Mouse (Mus musculus) macrophage (primary cell): ENCODE measurements around the gene Olfr1056. TPM values are rescaled to one million over a fixed set of nuclear protein-coding genes. Genes with fewer than 3 reads are reported as not detected.
"Not testable (repeated sequence)": the region's sequence is repeated elsewhere in the genome, so short reads cannot be mapped to it uniquely, and the experiment has no call there.

ENCODE experiments used
- H3K27ac ChIP-seq: fragments of 350-480 bp; formaldehyde crosslinking; 2 replicates; pipeline ENCODE4 v1.9.0; 2021
- H3K36me3 ChIP-seq: fragments of 350-480 bp; formaldehyde crosslinking; 2 replicates; pipeline ENCODE4 v1.9.0; 2021; ENCODE audit errors: inconsistent target
- H3K4me3 ChIP-seq: fragments of 350-480 bp; formaldehyde crosslinking; 2 replicates; pipeline ENCODE4 v1.9.0; 2021; ENCODE audit errors: inconsistent target
- H3K79me2 ChIP-seq: fragments of 350-480 bp; formaldehyde crosslinking; 2 replicates; pipeline ENCODE4 v1.9.0; 2021; ENCODE audit errors: inconsistent target
- WGBS: methylation state at CpG from one replicate; pipeline ENCODE4 v1.1.7; 2026; ENCODE audit warnings: inconsistent platforms; ENCODE audit not compliant: missing documents; 5-methylcytosine and 5-hydroxymethylcytosine counted together
- polyA plus RNA-seq: library from polyadenylated mRNA; stranded (reverse); fragments of 250-400 nt; gene quantifications from 3 replicates; pipeline ENCODE4 v1.2.4, GENCODE M21; 2018; ENCODE audit warnings: inconsistent platforms
- total RNA-seq, 78 experiments: library from RNA; depleted of rRNA; stranded (reverse); fragments of 250-400 nt; gene quantifications; 1 replicate in 9 of 78; 2 replicates in 24 of 78; 3 replicates in 43 of 78; 4 replicates in 2 of 78; pipeline ENCODE4 v1.2.4; 2018; ENCODE audit warnings: inconsistent platforms in 56 of 78

Gene Olfr1056
- total RNA-seq (2018; cell fraction: chromatin; rRNA removed) = not detected
- total RNA-seq (2018; cell fraction: cytosol; rRNA removed) = not detected
- not detected for total RNA-seq (2018; cell fraction: nucleus; rRNA removed)
- polyA plus RNA-seq = not detected in 3 replicates

DNA sequence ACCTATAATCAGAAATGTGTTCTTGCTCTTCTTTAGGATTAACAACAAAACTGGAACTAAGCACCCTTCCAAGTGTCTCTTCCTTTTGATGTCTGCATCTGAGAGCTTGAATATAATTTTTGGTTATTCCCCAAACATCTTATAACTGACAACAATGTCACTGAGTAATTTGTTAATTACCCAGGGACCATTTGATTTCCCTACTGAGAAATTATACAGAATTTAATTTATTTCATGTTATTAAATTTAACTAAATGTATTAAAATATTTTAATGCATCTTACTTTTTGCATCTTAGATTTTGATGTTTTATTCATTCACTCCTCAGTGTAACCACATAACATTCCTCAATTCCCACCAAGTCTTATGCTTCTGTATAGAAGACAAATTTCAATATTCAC lies at the start of gene Olfr1056:
Gene Olfr1056 (minus strand): TSS at position 101 of the 400 bp plus-strand sequence.
- H3K36me3 ChIP-seq = no peaks in the 10 kb centered on the region
- H3K79me2 ChIP-seq = no peaks in the 10 kb centered on the region
- H3K27ac ChIP-seq = no peak within 1 kb of the TSS
- H3K4me3 ChIP-seq = no peak within 1 kb of the TSS

DNA sequence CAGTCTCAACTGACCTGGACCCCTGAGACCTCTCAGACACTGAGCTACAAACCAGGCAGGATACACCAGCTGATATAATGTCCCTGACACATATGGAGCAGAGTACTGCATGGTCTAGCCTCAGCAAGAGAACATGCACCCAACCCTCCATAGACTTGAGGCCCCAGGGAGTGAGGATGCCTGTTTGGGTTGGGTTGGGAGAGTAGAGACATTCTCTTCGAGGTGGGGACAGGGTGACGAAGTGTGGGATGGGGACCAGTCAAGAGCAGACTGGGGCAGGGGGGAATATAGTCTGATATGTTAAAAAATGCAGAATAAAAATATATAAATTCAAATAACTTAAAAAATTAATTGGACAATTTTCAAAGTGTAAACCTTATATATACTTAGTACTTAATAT lies 32.8 kb upstream of the Olfr1056 start:
- Histone ChIP-seq H3K36me3 (no peaks in the 10 kb centered on the region), H3K4me3 (no peak overlapping the region), H3K79me2 (no peaks in the 10 kb centered on the region), H3K27ac (no peak overlapping the region)
- 60% methylated on average over 2 of the region's 2 CpGs for WGBS

DNA sequence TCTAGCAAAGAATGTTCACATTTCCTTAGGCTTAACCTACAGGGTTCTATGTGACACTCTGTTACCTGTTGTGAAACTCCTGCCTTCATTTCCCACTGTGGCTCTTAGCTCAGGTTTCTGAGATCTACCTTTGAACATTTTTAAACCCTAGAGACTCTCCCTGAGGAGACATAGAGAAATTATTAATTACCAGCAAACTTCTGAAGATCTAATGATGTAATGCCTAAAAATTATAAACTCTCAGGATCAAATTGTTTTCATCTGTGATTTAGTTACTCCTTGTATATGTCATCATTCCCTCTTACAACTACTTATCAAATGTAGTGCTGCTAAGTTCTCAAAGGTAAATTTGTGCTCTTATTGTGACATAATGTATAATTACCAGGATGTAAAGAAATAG lies 26.2 kb upstream of the Olfr1056 start, which contains the start of gene Olfr1058:
Gene Olfr1058 (minus strand): TSS at position 101 of the 400 bp plus-strand sequence.
- not testable (repeated sequence) for H3K79me2 ChIP-seq, H3K36me3 ChIP-seq, H3K27ac ChIP-seq, H3K4me3 ChIP-seq

- H3K4me3 ChIP-seq = no peak within 1 kb of the TSS
- H3K79me2 ChIP-seq = no peaks in the 10 kb centered on the region
- no peaks in the 10 kb centered on the region for H3K36me3 ChIP-seq
- no peak within 1 kb of the TSS for H3K27ac ChIP-seq
Observed at GRCm38 (mm10) chr2:86378293-86378692, 16.0 kb upstream of the Olfr1056 start, which contains the start of gene Olfr1057. Gene Olfr1057, minus strand, starts transcription at chr2:86378393.

GRCm38 (mm10) chr2:86366342-86366741 lies 4.1 kb upstream of the Olfr1056 start:
- not testable (repeated sequence) for H3K79me2 ChIP-seq, H3K36me3 ChIP-seq, H3K4me3 ChIP-seq, H3K27ac ChIP-seq
- no CpG with 5 or more reads among the region's 6 CpGs for WGBS

- WGBS = 100% methylated on average over 1 of the region's 1 CpGs
Observed at GRCm38 (mm10) chr2:86351751-86352150, 10.5 kb downstream of the Olfr1056 start.

GRCm38 (mm10) chr2:86350184-86350583 lies 12.1 kb downstream of the Olfr1056 start, which contains the start of gene Olfr1055:
Gene Olfr1055, minus strand, starts transcription at chr2:86350284.
- 93% methylated on average over 5 of the region's 5 CpGs for WGBS

More at GRCm38 (mm10) chr2:86351751-86352150, 10.5 kb downstream of the Olfr1056 start:
- not testable (repeated sequence) for H3K4me3 ChIP-seq, H3K79me2 ChIP-seq, H3K27ac ChIP-seq, H3K36me3 ChIP-seq

DNA sequence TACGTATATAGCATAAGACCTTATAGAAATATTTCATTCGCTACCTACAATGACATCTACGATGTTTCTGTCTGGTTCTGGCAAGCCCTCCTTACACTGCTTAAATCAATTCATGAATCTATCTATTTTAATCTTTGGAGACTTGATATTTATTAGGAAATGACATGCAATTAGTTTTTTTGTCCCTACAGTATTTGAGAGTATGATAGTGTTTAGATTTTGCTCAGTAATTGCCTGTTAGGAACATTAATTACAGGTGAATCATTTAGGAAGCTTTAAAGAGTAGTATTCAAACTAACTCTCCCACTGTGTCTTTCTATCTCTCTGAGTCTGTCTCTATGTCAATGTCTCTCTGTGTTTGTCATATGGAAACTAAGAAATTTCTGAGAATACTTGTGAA lies 26.9 kb downstream of the Olfr1056 start, which contains the start of gene Olfr1054:
Gene Olfr1054 (minus strand): TSS at position 101 of the 400 bp plus-strand sequence.
- Histone ChIP-seq H3K36me3 (no peaks in the 10 kb centered on the region), H3K79me2 (no peaks in the 10 kb centered on the region), H3K4me3 (no peak within 1 kb of the TSS), H3K27ac (no peak within 1 kb of the TSS)
- WGBS = 88% methylated on average over 3 of the region's 3 CpGs

More at GRCm38 (mm10) chr2:86350184-86350583, 12.1 kb downstream of the Olfr1056 start, which contains the start of gene Olfr1055:
- Histone ChIP-seq H3K79me2 (no peaks in the 10 kb centered on the region), H3K4me3 (no peak within 1 kb of the TSS), H3K27ac (no peak within 1 kb of the TSS), H3K36me3 (no peaks in the 10 kb centered on the region)

DNA sequence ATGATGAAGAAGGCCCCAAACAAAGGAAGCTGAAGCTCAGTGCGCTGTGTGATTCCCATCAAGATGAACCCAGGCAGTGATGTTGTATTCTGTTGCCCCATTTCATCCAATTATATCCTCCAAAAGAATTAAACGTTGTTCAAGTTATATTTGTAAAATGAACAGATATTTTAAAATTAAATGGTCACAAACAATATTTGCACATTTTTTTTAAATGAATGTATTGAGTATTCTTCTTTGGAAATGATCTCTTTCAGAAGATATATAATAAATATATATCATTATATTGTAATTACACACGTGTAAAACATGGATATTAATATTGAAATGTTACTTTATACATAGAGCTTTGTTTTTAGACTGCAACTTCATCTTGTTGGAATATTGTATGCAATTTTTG lies 47.1 kb downstream of the Olfr1056 start, which contains the start of gene Olfr1053:
Gene Olfr1053 (minus strand): TSS at position 101 of the 400 bp plus-strand sequence.
- WGBS = 46% methylated on average over 3 of the region's 3 CpGs
- no peak within 1 kb of the TSS for H3K4me3 ChIP-seq
- no peak within 1 kb of the TSS for H3K27ac ChIP-seq
- no peaks in the 10 kb centered on the region for H3K36me3 ChIP-seq
- no peaks in the 10 kb centered on the region for H3K79me2 ChIP-seq

Other genes starting within 250 kb of the Olfr1056 start
- not detected in 3 replicates for gene Olfr1039, start 226.5 kb downstream of the Olfr1056 start, polyA plus RNA-seq
- gene Olfr1040, start 215.7 kb downstream of the Olfr1056 start, polyA plus RNA-seq = not detected in 3 replicates
- gene Olfr1042, start 200.6 kb downstream of the Olfr1056 start, polyA plus RNA-seq = not detected in 3 replicates
- gene Olfr1043, start 194.9 kb downstream of the Olfr1056 start, polyA plus RNA-seq = not detected in 3 replicates
- not detected in 3 replicates for gene Olfr1044, start 184.6 kb downstream of the Olfr1056 start, polyA plus RNA-seq
- not detected in 3 replicates for gene Olfr52, start 176.8 kb downstream of the Olfr1056 start, polyA plus RNA-seq
- gene Olfr1045, start 159.5 kb downstream of the Olfr1056 start, polyA plus RNA-seq = not detected in 3 replicates
- not detected in 3 replicates for gene Olfr1046, start 143.2 kb downstream of the Olfr1056 start, polyA plus RNA-seq
- gene Olfr1047, start 131.1 kb downstream of the Olfr1056 start, polyA plus RNA-seq = not detected in 3 replicates
- not detected in 3 replicates for gene Olfr1048, start 122.2 kb downstream of the Olfr1056 start, polyA plus RNA-seq
- not detected in 3 replicates for gene Olfr1049, start 104.1 kb downstream of the Olfr1056 start, polyA plus RNA-seq
- gene Olfr1051, start 83.4 kb downstream of the Olfr1056 start, polyA plus RNA-seq = not detected in 3 replicates
- gene Olfr1052, start 70.0 kb downstream of the Olfr1056 start, polyA plus RNA-seq = not detected in 3 replicates
- not detected in 3 replicates for gene Olfr1053, start 47.2 kb downstream of the Olfr1056 start, polyA plus RNA-seq
- not detected in 3 replicates for gene Olfr1054, start 27.0 kb downstream of the Olfr1056 start, polyA plus RNA-seq
- not detected in 3 replicates for gene Olfr1055, start 12.2 kb downstream of the Olfr1056 start, polyA plus RNA-seq
- gene Olfr1057, start 15.9 kb upstream of the Olfr1056 start, polyA plus RNA-seq = not detected in 3 replicates
- gene Olfr1058, start 26.1 kb upstream of the Olfr1056 start, polyA plus RNA-seq = not detected in 3 replicates
- gene Olfr1061, start 51.6 kb upstream of the Olfr1056 start, polyA plus RNA-seq = not detected in 3 replicates
- gene Olfr1062, start 64.3 kb upstream of the Olfr1056 start, polyA plus RNA-seq = not detected in 3 replicates
- gene Olfr1065, start 88.1 kb upstream of the Olfr1056 start, polyA plus RNA-seq = not detected in 3 replicates
- not detected in 3 replicates for gene Olfr1066, start 93.8 kb upstream of the Olfr1056 start, polyA plus RNA-seq
- not detected in 3 replicates for gene Olfr228, start 124.9 kb upstream of the Olfr1056 start, polyA plus RNA-seq
- gene Olfr1076, start 146.0 kb upstream of the Olfr1056 start, polyA plus RNA-seq = not detected in 3 replicates
- not detected in 3 replicates for gene Olfr1079, start 180.0 kb upstream of the Olfr1056 start, polyA plus RNA-seq
- not detected in 3 replicates for gene Olfr1080, start 195.8 kb upstream of the Olfr1056 start, polyA plus RNA-seq
- not detected in 3 replicates for gene Olfr1082, start 236.5 kb upstream of the Olfr1056 start, polyA plus RNA-seq